Mouse (Mus musculus): Measurements from ENCODE around the gene Stk16.

Stk16 gene

DNA sequence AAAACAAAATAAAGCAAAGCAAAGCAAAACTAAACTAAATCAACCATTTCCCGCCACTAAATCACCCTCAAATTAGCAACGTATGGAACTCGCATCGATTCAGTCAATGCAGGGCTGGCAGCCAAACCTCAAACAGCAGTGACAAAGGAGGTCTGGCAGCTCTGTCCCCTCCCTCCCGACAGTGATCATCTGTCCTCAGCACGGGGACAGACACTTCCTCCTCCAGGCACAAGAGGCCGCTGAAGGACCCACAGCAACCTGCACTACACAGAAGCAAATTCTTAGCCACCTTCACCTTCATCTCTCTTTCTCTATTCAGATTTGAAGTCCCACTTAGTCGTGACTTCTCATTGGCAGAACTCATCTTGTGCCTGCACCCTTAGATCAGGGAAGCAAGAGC is 24.0 kb downstream of the Stk16 start:
- peak; percentile 60 for DNase-seq (ENCODE audit: extremely low read depth, insufficient read length, low spot score)

- DNase-seq (ENCODE audit: extremely low read depth, insufficient read length, low spot score), result peak; percentile 88
Observed at GRCm38 (mm10) chr1:75236117-75237050, 25.7 kb downstream of the Stk16 start, which contains the start of gene Dnajb2. TSS of gene Dnajb2 (plus strand) at chr1:75236406.

GRCm38 (mm10) chr1:75239591-75239990 is 29.0 kb downstream of the Stk16 start:
- no peak for DNase-seq (ENCODE audit: extremely low read depth, insufficient read length, low spot score)

- no peak for DNase-seq (ENCODE audit: extremely low read depth, insufficient read length, low spot score)
Observed at GRCm38 (mm10) chr1:75243411-75243810, 32.8 kb downstream of the Stk16 start.

GRCm38 (mm10) chr1:75244175-75244826 is 33.7 kb downstream of the Stk16 start:
- DNase-seq (ENCODE audit: extremely low read depth, insufficient read length, low spot score), result no peak

DNA sequence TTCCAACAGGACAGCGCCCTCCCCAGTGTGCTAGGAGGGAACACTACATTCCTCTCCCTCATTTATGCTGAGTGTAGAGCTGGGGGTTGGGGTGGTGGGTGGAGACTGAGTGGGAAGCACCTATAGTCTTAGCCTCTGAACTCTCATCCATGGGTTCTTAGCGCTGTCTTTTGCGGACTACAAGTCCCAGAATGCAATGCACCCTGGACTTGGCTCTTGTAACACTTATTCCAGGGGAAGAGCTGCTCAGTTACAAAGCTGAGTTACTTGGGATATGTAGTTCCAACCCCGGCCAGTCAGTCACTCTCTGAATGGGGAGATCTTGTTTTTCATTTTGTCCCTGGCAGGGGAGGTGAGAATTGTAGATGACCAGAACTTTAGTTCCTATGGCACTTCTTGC is 34.2 kb downstream of the Stk16 start:
- DNase-seq (ENCODE audit: extremely low read depth, insufficient read length, low spot score), result no peak

DNA sequence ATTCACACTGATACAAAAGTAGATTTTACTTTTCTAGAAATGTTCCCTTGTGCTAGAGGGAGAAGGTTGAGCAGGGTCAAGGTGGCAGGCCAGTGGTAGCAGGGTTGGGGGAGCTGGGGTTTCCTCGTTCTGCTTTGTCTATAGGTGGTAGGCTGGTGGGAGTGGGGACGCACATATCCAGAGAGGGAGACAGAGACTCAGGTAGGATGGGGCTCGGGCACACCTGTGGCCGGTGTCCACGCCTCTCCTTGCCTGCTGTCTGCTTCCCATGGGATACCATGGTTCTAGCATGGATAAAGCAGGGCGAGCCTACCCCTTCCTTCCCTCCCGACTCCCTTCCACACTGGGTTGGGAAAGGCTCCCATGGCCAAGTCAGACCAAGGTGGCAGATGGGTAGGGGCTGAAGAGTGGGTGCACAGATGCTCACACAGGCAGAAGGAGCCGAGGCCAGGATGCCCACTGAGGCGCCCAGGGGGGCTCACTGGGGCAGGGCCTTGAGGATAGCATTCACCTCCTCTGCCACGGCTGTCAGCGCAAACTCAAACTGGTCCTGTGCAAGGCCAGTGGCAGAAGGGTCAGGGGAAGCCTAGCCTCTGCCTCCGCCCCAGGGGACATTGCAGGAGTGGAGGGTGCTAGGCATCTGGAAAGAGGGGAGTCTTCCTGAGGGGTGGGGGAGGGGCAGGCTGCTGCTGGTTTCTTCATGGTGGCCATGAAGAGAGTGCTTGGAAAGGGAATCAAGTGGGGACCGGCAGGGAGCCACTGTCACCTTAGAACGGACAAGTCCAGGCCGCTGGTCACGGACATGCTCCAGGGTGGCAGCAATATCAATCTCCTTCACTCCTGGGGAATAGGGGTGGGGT is 36.7 kb downstream of the Stk16 start:
- no peak for DNase-seq (ENCODE audit: extremely low read depth, insufficient read length, low spot score)

GRCm38 (mm10) chr1:75248041-75248772 is 37.6 kb downstream of the Stk16 start:
- DNase-seq (ENCODE audit: extremely low read depth, insufficient read length, low spot score), result peak; percentile 85

DNA sequence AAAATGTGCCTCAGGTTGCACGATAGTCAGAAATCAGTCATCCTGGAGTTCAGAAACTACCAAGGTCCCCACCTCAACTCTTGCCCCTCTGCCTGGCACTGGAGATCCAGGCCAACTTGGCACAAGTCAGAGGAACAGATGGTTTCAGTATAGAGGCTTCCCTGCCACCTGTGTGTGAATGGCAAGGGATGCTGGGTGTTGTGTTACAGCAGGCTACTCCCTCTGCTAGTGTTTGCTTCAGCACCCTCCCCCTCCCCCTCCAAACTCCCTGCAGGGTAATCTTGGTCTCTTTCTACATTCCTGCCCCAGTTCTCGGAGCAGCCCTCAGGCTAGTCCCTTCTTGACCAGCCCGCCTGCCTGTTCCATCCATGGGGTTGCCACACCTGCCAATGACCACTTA is 39.9 kb downstream of the Stk16 start:
- DNase-seq (ENCODE audit: extremely low read depth, insufficient read length, low spot score), result no peak

- DNase-seq (ENCODE audit: extremely low read depth, insufficient read length, low spot score), result peak; percentile 92
Observed at GRCm38 (mm10) chr1:75251112-75251970, 40.7 kb downstream of the Stk16 start.

GRCm38 (mm10) chr1:75252308-75252707 is 41.7 kb downstream of the Stk16 start:
- DNase-seq (ENCODE audit: extremely low read depth, insufficient read length, low spot score), result no peak

DNA sequence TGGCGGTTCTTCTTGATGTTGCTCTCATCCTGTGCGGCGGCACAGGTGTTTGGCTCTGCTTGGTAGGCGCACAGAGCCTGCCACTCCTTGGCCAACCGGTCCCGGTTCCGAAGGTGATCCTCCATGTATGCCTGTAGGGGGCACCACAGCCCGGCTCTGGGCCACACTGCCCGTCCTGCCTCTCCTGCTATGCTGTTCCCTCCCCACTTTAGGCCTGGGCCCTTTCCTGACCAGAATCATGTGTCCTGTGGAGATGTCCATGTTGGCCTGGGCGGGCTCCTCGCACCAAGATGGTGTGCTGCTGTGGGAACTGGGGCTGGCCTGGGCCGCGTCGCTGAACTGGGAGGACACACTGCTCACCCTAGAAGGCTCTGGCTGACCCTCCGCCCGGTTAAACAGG is 42.4 kb downstream of the Stk16 start:
- no peak for DNase-seq (ENCODE audit: extremely low read depth, insufficient read length, low spot score)

GRCm38 (mm10) chr1:75253849-75254624 is 43.4 kb downstream of the Stk16 start:
- no peak for DNase-seq (ENCODE audit: extremely low read depth, insufficient read length, low spot score)

GRCm38 (mm10) chr1:75254625-75255013 is 44.0 kb downstream of the Stk16 start:
- no peak for DNase-seq (ENCODE audit: extremely low read depth, insufficient read length, low spot score)

- no peak for DNase-seq (ENCODE audit: extremely low read depth, insufficient read length, low spot score)
Observed at GRCm38 (mm10) chr1:75255516-75256046, 44.9 kb downstream of the Stk16 start.

- DNase-seq (ENCODE audit: extremely low read depth, insufficient read length, low spot score), result no peak
Observed at GRCm38 (mm10) chr1:75261278-75261677, 50.6 kb downstream of the Stk16 start.

GRCm38 (mm10) chr1:75262969-75263951 is 52.6 kb downstream of the Stk16 start:
- peak; percentile 44 for DNase-seq (ENCODE audit: extremely low read depth, insufficient read length, low spot score)

All from 3134 (cell line).